Mouse (Mus musculus) myocyte (in vitro differentiated cells): Measurements from ENCODE around the gene Tmem170. TPM values are rescaled to one million over a fixed set of nuclear protein-coding genes. Genes with fewer than 3 reads are reported as not detected.

ENCODE experiments used
- H3K27me3 ChIP-seq: one replicate; pipeline ENCODE4 v1.6.1; 2011; ENCODE audit not compliant: control insufficient read depth, insufficient read depth, insufficient read length
- H3K36me3 ChIP-seq: one replicate; pipeline ENCODE4 v1.6.1; 2011; ENCODE audit not compliant: control insufficient read depth, insufficient read depth
- H3K4me2 ChIP-seq: one replicate; pipeline ENCODE4 v1.6.1; 2011; ENCODE audit warnings: low read depth, control low read depth
- H3K4me3 ChIP-seq: one replicate; pipeline ENCODE4 v1.5.1; 2011; ENCODE audit warnings: mild to moderate bottlenecking, control low read depth, moderate library complexity
- H3K79me2 ChIP-seq: one replicate; pipeline ENCODE4 v1.6.1; 2011; ENCODE audit not compliant: control insufficient read depth, insufficient read depth
- H3ac ChIP-seq: one replicate; pipeline ENCODE4 v1.6.1; 2011; ENCODE audit not compliant: control insufficient read depth, insufficient read length
- CEBPB ChIP-seq: IDR thresholded peaks from 2 replicates; pipeline ENCODE4 v1.6.1; 2011; ENCODE audit warnings: mild to moderate bottlenecking, moderate library complexity; ENCODE audit not compliant: poor library complexity, insufficient read depth, severe bottlenecking
- E2F4 ChIP-seq: IDR thresholded peaks from one replicate; pipeline ENCODE4 v1.6.1; 2011; ENCODE audit warnings: mild to moderate bottlenecking, control low read depth, moderate library complexity; ENCODE audit not compliant: insufficient read depth
- MAX ChIP-seq: IDR thresholded peaks from one replicate; pipeline ENCODE4 v1.6.1; 2011; ENCODE audit warnings: low read depth, mild to moderate bottlenecking, control low read depth
- MYOD1 ChIP-seq, 3 experiments: IDR thresholded peaks; one replicate each; pipeline ENCODE4 v1.6.1; 2011; ENCODE audit warnings: control low read depth in 2 of 3, low read depth in 2 of 3, mild to moderate bottlenecking in 2 of 3, moderate library complexity in 1 of 3; ENCODE audit not compliant: insufficient read length in 2 of 3, control insufficient read depth in 1 of 3
- MYOG ChIP-seq, 3 experiments: IDR thresholded peaks; one replicate each; pipeline ENCODE4 v1.6.1; 2011; ENCODE audit warnings: control low read depth in 2 of 3, low read depth in 2 of 3, mild to moderate bottlenecking in 2 of 3; ENCODE audit not compliant: insufficient read length in 2 of 3, control insufficient read depth in 1 of 3, insufficient read depth in 1 of 3
- POLR2A ChIP-seq: IDR thresholded peaks from one replicate; pipeline ENCODE4 v1.6.1; 2011; ENCODE audit warnings: low read depth, mild to moderate bottlenecking, control low read depth, moderate library complexity; ENCODE audit not compliant: insufficient read length
- POLR2AphosphoS2 ChIP-seq: IDR thresholded peaks from one replicate; pipeline ENCODE4 v1.6.1; 2011; ENCODE audit warnings: low read depth, control low read depth; ENCODE audit not compliant: insufficient read length
- REST ChIP-seq: IDR thresholded peaks from one replicate; pipeline ENCODE4 v1.6.1; 2011; ENCODE audit warnings: mild to moderate bottlenecking, control low read depth, moderate library complexity; ENCODE audit not compliant: insufficient read depth, insufficient read length
- SRF ChIP-seq: IDR thresholded peaks from one replicate; pipeline ENCODE4 v1.6.1; 2011; ENCODE audit warnings: low read depth; ENCODE audit not compliant: control insufficient read depth, insufficient read length
- TCF12 ChIP-seq: IDR thresholded peaks from one replicate; pipeline ENCODE4 v1.6.1; 2011; ENCODE audit warnings: mild to moderate bottlenecking, control low read depth; ENCODE audit not compliant: poor library complexity, insufficient read depth, severe bottlenecking
- TCF3 ChIP-seq: IDR thresholded peaks from one replicate; pipeline ENCODE4 v1.6.1; 2011; ENCODE audit warnings: low read depth, control low read depth; ENCODE audit not compliant: insufficient read length
- USF1 ChIP-seq: IDR thresholded peaks from one replicate; pipeline ENCODE4 v1.6.1; 2011; ENCODE audit warnings: low read depth, mild to moderate bottlenecking, control low read depth, moderate library complexity
- polyA plus RNA-seq: library from polyadenylated mRNA; unstranded; fragments of >200 nt; fragmentation: generic; extraction: Trizol; gene quantifications from one replicate; pipeline ENCODE4 v1.2.1, GENCODE M21; 2012; ENCODE audit warnings: missing spikeins

Tmem170 gene
- polyA plus RNA-seq, 1 experiment = 0.92 TPM

DNA sequence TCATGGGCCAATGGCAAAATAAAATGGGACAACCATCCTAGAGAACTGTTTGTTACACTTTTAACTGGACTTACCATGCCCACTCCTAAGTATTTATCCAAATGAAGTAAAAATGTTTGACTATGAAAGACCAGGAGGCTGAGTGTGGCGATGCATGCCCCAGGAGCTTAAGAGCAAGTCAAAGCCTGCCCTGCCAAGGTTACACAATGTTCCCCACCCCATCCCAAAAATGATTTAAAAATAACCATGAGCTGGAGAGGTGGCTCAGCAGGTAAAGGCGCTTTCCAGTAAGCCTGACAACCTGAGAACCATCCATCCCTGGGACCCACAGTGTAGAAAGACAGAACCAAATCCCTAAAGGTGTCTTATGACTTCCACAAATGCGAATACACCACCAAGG, 58.0 kb downstream of the Tmem170 start:
- Histone ChIP-seq H3K4me3 (no peak overlapping the region), H3K36me3 (peaks cover 16% of the 10 kb centered on the region)
- TF ChIP-seq MAX (no peak), TCF12 (no peak), MYOD1 (IDR thresholded peaks at IDR 0.05; ENCODE audit: control insufficient read depth in 1 of 3, insufficient read length in 2 of 3, low read depth in 2 of 3) (no peak), POLR2AphosphoS2 (no peak), USF1 (no peak), TCF3 (no peak), POLR2A (no peak), CEBPB (no peak), REST (no peak), SRF (no peak), E2F4 (no peak), MYOG (IDR thresholded peaks at IDR 0.05; ENCODE audit: control insufficient read depth in 1 of 3, insufficient read depth in 1 of 3, insufficient read length in 2 of 3, low read depth in 2 of 3) (no peak)

DNA sequence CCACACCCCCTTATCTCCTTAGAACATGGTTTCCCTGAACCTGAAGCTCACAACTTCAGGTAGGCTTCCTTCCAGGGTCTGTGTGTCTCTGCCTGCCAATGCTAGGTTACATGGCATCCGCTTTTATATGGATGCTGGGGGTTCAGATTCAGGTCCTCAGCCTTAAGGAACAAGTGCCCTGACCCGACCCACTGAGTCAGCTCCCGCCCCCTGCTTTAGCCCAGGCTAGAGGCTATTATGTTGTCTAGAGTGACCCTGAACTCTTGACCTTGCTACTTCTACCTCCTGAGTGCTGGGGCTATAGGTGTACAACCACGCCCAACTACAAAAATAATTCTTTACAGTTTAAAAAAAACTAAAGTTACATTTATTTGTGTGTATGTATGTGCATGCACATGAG, 61.5 kb downstream of the Tmem170 start:
- peaks cover 16% of the 10 kb centered on the region for H3K36me3 ChIP-seq
- H3ac ChIP-seq = no peak overlapping the region
- no peak overlapping the region for H3K4me2 ChIP-seq
- H3K79me2 ChIP-seq = no peaks in the 10 kb centered on the region
- no peaks in the 10 kb centered on the region for H3K27me3 ChIP-seq
- H3K4me3 ChIP-seq = no peak overlapping the region
- TF ChIP-seq REST (no peak), POLR2A (no peak)

More for the DNA sequence above, 58.0 kb downstream of the Tmem170 start:
- Histone ChIP-seq H3ac (no peak overlapping the region), H3K4me2 (no peak overlapping the region), H3K27me3 (no peaks in the 10 kb centered on the region), H3K79me2 (no peaks in the 10 kb centered on the region)

DNA sequence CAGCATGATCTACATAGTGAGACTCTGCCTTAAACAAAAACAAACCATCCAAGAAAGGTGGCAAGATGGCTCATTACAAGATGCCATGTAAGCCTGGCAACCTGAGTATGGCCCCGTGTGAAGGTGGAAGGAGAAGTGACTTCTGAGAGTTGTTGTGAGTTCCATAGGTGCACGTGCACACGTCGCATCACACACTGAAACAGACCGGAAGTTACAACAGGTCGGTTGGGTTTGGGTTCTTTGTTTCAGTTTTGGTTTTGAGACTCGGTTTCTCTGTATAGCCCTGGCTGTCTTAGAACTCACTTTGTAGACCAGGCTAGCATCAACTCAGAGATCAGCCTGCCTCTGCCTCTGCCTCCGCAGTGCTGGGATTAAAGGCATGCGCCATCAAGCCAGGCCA, 62.7 kb downstream of the Tmem170 start:
- H3K79me2 ChIP-seq = no peaks in the 10 kb centered on the region
- H3K36me3 ChIP-seq = peaks cover 11% of the 10 kb centered on the region
- no peak overlapping the region for H3K4me3 ChIP-seq
- H3ac ChIP-seq = no peak overlapping the region
- no peaks in the 10 kb centered on the region for H3K27me3 ChIP-seq
- no peak overlapping the region for H3K4me2 ChIP-seq
- no peak for TF ChIP-seq REST
- no peak for TF ChIP-seq TCF3
- no peak for TF ChIP-seq E2F4
- no peak for TF ChIP-seq MAX
- TF ChIP-seq CEBPB = no peak
- TF ChIP-seq POLR2A = no peak
- TF ChIP-seq MYOD1 (IDR thresholded peaks at IDR 0.05; ENCODE audit: control insufficient read depth in 1 of 3, insufficient read length in 2 of 3, low read depth in 2 of 3) = no peak
- no peak for TF ChIP-seq MYOG (IDR thresholded peaks at IDR 0.05; ENCODE audit: control insufficient read depth in 1 of 3, insufficient read depth in 1 of 3, insufficient read length in 2 of 3, low read depth in 2 of 3)
- TF ChIP-seq SRF = no peak
- no peak for TF ChIP-seq POLR2AphosphoS2
- no peak for TF ChIP-seq USF1
- no peak for TF ChIP-seq TCF12

Other genes starting within 250 kb of the Tmem170 start
- 0.16 TPM for gene Ldhd, start 246.4 kb downstream of the Tmem170 start, polyA plus RNA-seq
- gene Zfp1, start 233.3 kb downstream of the Tmem170 start, polyA plus RNA-seq = 5.3 TPM
- 85.4 TPM for gene Ctrb1, start 185.7 kb downstream of the Tmem170 start, polyA plus RNA-seq
- 81.9 TPM for gene Bcar1, start 132.9 kb downstream of the Tmem170 start, polyA plus RNA-seq
- gene Cfdp1, start 22.5 kb downstream of the Tmem170 start, polyA plus RNA-seq = 44.9 TPM
- gene Chst5, start 33.7 kb upstream of the Tmem170 start, polyA plus RNA-seq = 0.14 TPM
- gene Tmem231, start 57.1 kb upstream of the Tmem170 start, polyA plus RNA-seq = 4.5 TPM
- 64.5 TPM for gene Gabarapl2, start 64.0 kb upstream of the Tmem170 start, polyA plus RNA-seq
- gene Adat1, start 115.6 kb upstream of the Tmem170 start, polyA plus RNA-seq = 2.8 TPM
- gene Kars, start 134.6 kb upstream of the Tmem170 start, polyA plus RNA-seq = 199 TPM
- 6.8 TPM for gene Terf2ip, start 134.6 kb upstream of the Tmem170 start, polyA plus RNA-seq
- 0.23 TPM for gene Gm6793, start 138.3 kb upstream of the Tmem170 start, polyA plus RNA-seq